Mouse (Mus musculus): ENCODE measurements around the gene Akap13. TPM values are rescaled to one million over a fixed set of nuclear protein-coding genes. Genes with fewer than 3 reads are reported as not detected.

The Akap13 gene
- polyA plus RNA-seq, 1 experiment: 5.4 TPM

- H3K27ac ChIP-seq (ENCODE audit: insufficient read depth, low read length): no peak overlapping the region
- 92% methylated on average over 5 of the region's 5 CpGs for WGBS
These were observed 81.0 kb downstream of the Akap13 start for GRCm38 (mm10) chr7:75536298-75536697.

GRCm38 (mm10) chr7:75537567-75537966 lies 82.2 kb downstream of the Akap13 start:
- WGBS: 96% methylated on average over 2 of the region's 2 CpGs
- no peak for DNase-seq

More at GRCm38 (mm10) chr7:75536298-75536697, 81.0 kb downstream of the Akap13 start:
- H3K4me1 ChIP-seq (ENCODE audit: control insufficient read depth, insufficient read depth, low read length): no peaks in the 10 kb centered on the region
- H3K4me3 ChIP-seq (replicated peaks; ENCODE audit: insufficient read depth, low read depth, low read length): no peak overlapping the region
- TF ChIP-seq CTCF (IDR thresholded peaks at IDR 0.05; ENCODE audit: borderline replicate concordance, insufficient read depth, low read depth, low read length): no peak
- TF ChIP-seq POLR2A (IDR thresholded peaks at IDR 0.05; ENCODE audit: borderline replicate concordance, insufficient read depth, low read length): no peak
- no peaks in the 10 kb centered on the region for H3K27me3 ChIP-seq (ENCODE audit: control insufficient read depth, insufficient read depth, low read length)
- no peak for DNase-seq

DNA sequence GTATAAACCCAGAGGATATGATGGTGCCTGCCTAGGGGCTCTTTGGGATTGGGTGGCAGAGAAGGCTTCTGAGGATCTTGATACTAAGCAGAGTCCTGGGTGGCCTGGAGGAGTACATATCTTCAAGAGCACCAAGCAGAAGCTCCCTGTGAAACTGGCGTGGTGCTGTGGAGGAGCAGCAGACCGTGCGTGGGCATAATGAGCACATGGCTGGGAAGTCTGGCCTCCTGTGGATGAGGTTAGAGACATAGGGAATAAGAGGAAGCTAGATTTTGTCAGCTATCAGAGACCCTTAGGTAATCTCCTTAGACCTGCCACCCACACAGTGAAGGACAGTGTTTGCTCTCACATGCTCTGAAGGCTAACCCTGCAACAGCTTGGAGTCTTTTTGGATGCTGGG lies 83.2 kb downstream of the Akap13 start:
- no peak overlapping the region for H3K27ac ChIP-seq (ENCODE audit: insufficient read depth, low read length)
- H3K27me3 ChIP-seq (ENCODE audit: control insufficient read depth, insufficient read depth, low read length): no peaks in the 10 kb centered on the region
- no peak for DNase-seq

More at GRCm38 (mm10) chr7:75537567-75537966, 82.2 kb downstream of the Akap13 start:
- H3K4me1 ChIP-seq (ENCODE audit: control insufficient read depth, insufficient read depth, low read length): no peaks in the 10 kb centered on the region
- H3K4me3 ChIP-seq (replicated peaks; ENCODE audit: insufficient read depth, low read depth, low read length): no peak overlapping the region
- no peak overlapping the region for H3K27ac ChIP-seq (ENCODE audit: insufficient read depth, low read length)
- no peaks in the 10 kb centered on the region for H3K27me3 ChIP-seq (ENCODE audit: control insufficient read depth, insufficient read depth, low read length)
- TF ChIP-seq POLR2A (IDR thresholded peaks at IDR 0.05; ENCODE audit: borderline replicate concordance, insufficient read depth, low read length) (no peak), CTCF (IDR thresholded peaks at IDR 0.05; ENCODE audit: borderline replicate concordance, insufficient read depth, low read depth, low read length) (no peak)

GRCm38 (mm10) chr7:75539168-75539567 lies 83.8 kb downstream of the Akap13 start:
- H3K4me1 ChIP-seq (ENCODE audit: control insufficient read depth, insufficient read depth, low read length): no peaks in the 10 kb centered on the region
- no peak for TF ChIP-seq CTCF (IDR thresholded peaks at IDR 0.05; ENCODE audit: borderline replicate concordance, insufficient read depth, low read depth, low read length)
- H3K4me3 ChIP-seq (replicated peaks; ENCODE audit: insufficient read depth, low read depth, low read length): no peak overlapping the region
- H3K27ac ChIP-seq (ENCODE audit: insufficient read depth, low read length): no peak overlapping the region
- no peak for DNase-seq
- no peaks in the 10 kb centered on the region for H3K27me3 ChIP-seq (ENCODE audit: control insufficient read depth, insufficient read depth, low read length)
- 95% methylated on average over 3 of the region's 3 CpGs for WGBS

More for the DNA sequence above, 83.2 kb downstream of the Akap13 start:
- H3K4me1 ChIP-seq (ENCODE audit: control insufficient read depth, insufficient read depth, low read length): no peaks in the 10 kb centered on the region
- H3K4me3 ChIP-seq (replicated peaks; ENCODE audit: insufficient read depth, low read depth, low read length): no peak overlapping the region
- WGBS: 55% methylated on average over 3 of the region's 3 CpGs
- no peak for TF ChIP-seq POLR2A (IDR thresholded peaks at IDR 0.05; ENCODE audit: borderline replicate concordance, insufficient read depth, low read length)
- no peak for TF ChIP-seq CTCF (IDR thresholded peaks at IDR 0.05; ENCODE audit: borderline replicate concordance, insufficient read depth, low read depth, low read length)

- Histone ChIP-seq H3K27me3 (ENCODE audit: control insufficient read depth, insufficient read depth, low read length) (no peaks in the 10 kb centered on the region), H3K27ac (ENCODE audit: insufficient read depth, low read length) (no peak overlapping the region), H3K4me3 (replicated peaks; ENCODE audit: insufficient read depth, low read depth, low read length) (no peak overlapping the region), H3K4me1 (ENCODE audit: control insufficient read depth, insufficient read depth, low read length) (no peaks in the 10 kb centered on the region)
- TF ChIP-seq POLR2A (IDR thresholded peaks at IDR 0.05; ENCODE audit: borderline replicate concordance, insufficient read depth, low read length): no peak
- TF ChIP-seq CTCF (IDR thresholded peaks at IDR 0.05; ENCODE audit: borderline replicate concordance, insufficient read depth, low read depth, low read length): no peak
- WGBS: 86% methylated on average over 3 of the region's 3 CpGs
- no peak for DNase-seq
These were observed 94.5 kb downstream of the Akap13 start for GRCm38 (mm10) chr7:75549856-75550255.

- H3K4me3 ChIP-seq (replicated peaks; ENCODE audit: insufficient read depth, low read depth, low read length): no peak overlapping the region
- H3K27ac ChIP-seq (ENCODE audit: insufficient read depth, low read length): no peak overlapping the region
- no peak for DNase-seq
- no peaks in the 10 kb centered on the region for H3K27me3 ChIP-seq (ENCODE audit: control insufficient read depth, insufficient read depth, low read length)
- 94% methylated on average over 6 of the region's 6 CpGs for WGBS
- no peaks in the 10 kb centered on the region for H3K4me1 ChIP-seq (ENCODE audit: control insufficient read depth, insufficient read depth, low read length)
- TF ChIP-seq CTCF (IDR thresholded peaks at IDR 0.05; ENCODE audit: borderline replicate concordance, insufficient read depth, low read depth, low read length) (no peak), POLR2A (IDR thresholded peaks at IDR 0.05; ENCODE audit: borderline replicate concordance, insufficient read depth, low read length) (no peak)
These were observed 95.5 kb downstream of the Akap13 start for GRCm38 (mm10) chr7:75550791-75551336.

GRCm38 (mm10) chr7:75553002-75553666 lies 97.8 kb downstream of the Akap13 start:
- DNase-seq: no peak
- Histone ChIP-seq H3K27ac (ENCODE audit: insufficient read depth, low read length) (no peak overlapping the region), H3K27me3 (ENCODE audit: control insufficient read depth, insufficient read depth, low read length) (no peaks in the 10 kb centered on the region), H3K4me3 (replicated peaks; ENCODE audit: insufficient read depth, low read depth, low read length) (no peak overlapping the region), H3K4me1 (ENCODE audit: control insufficient read depth, insufficient read depth, low read length) (no peaks in the 10 kb centered on the region)
- TF ChIP-seq CTCF (IDR thresholded peaks at IDR 0.05; ENCODE audit: borderline replicate concordance, insufficient read depth, low read depth, low read length) (no peak), POLR2A (IDR thresholded peaks at IDR 0.05; ENCODE audit: borderline replicate concordance, insufficient read depth, low read length) (no peak)
- WGBS: 91% methylated on average over 8 of the region's 8 CpGs

GRCm38 (mm10) chr7:75553667-75554045 lies 98.3 kb downstream of the Akap13 start:
- H3K4me1 ChIP-seq (ENCODE audit: control insufficient read depth, insufficient read depth, low read length): no peaks in the 10 kb centered on the region
- no peak overlapping the region for H3K27ac ChIP-seq (ENCODE audit: insufficient read depth, low read length)
- DNase-seq: no peak
- TF ChIP-seq POLR2A (IDR thresholded peaks at IDR 0.05; ENCODE audit: borderline replicate concordance, insufficient read depth, low read length) (no peak), CTCF (IDR thresholded peaks at IDR 0.05; ENCODE audit: borderline replicate concordance, insufficient read depth, low read depth, low read length) (no peak)
- H3K4me3 ChIP-seq (replicated peaks; ENCODE audit: insufficient read depth, low read depth, low read length): no peak overlapping the region
- no peaks in the 10 kb centered on the region for H3K27me3 ChIP-seq (ENCODE audit: control insufficient read depth, insufficient read depth, low read length)

Data from cerebellum, adult 2 months (tissue).